Mouse (Mus musculus): ENCODE results near the gene Npas3. TPM values are rescaled to one million over a fixed set of nuclear protein-coding genes. Genes with fewer than 3 reads are reported as not detected.

The Npas3 gene
- polyA plus RNA-seq, 1 experiment from 2014 or later, result 1.1 TPM

GRCm38 (mm10) chr12:53865691-53866090 is 617.2 kb downstream of the Npas3 start:
- ATAC-seq (ENCODE audit: extremely low read depth, insufficient number of reproducible peaks, low FRiP score, low TSS enrichment), result no peak
- no peaks in the 10 kb centered on the region for H3K9me3 ChIP-seq
- WGBS, result 55% methylated on average over 2 of the region's 2 CpGs

GRCm38 (mm10) chr12:53869981-53870380 is 621.5 kb downstream of the Npas3 start:
- Histone ChIP-seq H3K4me3 (no peak overlapping the region), H3K27ac (replicated peaks) (no peak overlapping the region), H3K4me2 (no peak overlapping the region), H3K27me3 (replicated peaks) (no peaks in the 10 kb centered on the region), H3K9me3 (no peaks in the 10 kb centered on the region), H3K4me1 (no peaks in the 10 kb centered on the region), H3K9ac (no peak overlapping the region), H3K36me3 (no peaks in the 10 kb centered on the region)
- ATAC-seq (ENCODE audit: extremely low read depth, insufficient number of reproducible peaks, low FRiP score, low TSS enrichment), result no peak
- 71% methylated on average over 4 of the region's 4 CpGs for WGBS

More at GRCm38 (mm10) chr12:53865691-53866090, 617.2 kb downstream of the Npas3 start:
- Histone ChIP-seq H3K9ac (no peak overlapping the region), H3K27me3 (replicated peaks) (no peaks in the 10 kb centered on the region), H3K4me1 (peaks cover 6% of the 10 kb centered on the region; the same call in 1 of the 2 replicates), H3K36me3 (no peaks in the 10 kb centered on the region), H3K27ac (replicated peaks) (no peak overlapping the region), H3K4me3 (no peak overlapping the region), H3K4me2 (no peak overlapping the region)

- no peaks in the 10 kb centered on the region for H3K9me3 ChIP-seq
- H3K9ac ChIP-seq, result no peak overlapping the region
- H3K27ac ChIP-seq (replicated peaks), result no peak overlapping the region
- 63% methylated on average over 3 of the region's 3 CpGs for WGBS
- H3K27me3 ChIP-seq (replicated peaks), result no peaks in the 10 kb centered on the region
- H3K36me3 ChIP-seq, result no peaks in the 10 kb centered on the region
- ATAC-seq (ENCODE audit: extremely low read depth, insufficient number of reproducible peaks, low FRiP score, low TSS enrichment), result no peak
- H3K4me2 ChIP-seq, result no peak overlapping the region
- H3K4me3 ChIP-seq, result no peak overlapping the region
- H3K4me1 ChIP-seq, result no peaks in the 10 kb centered on the region
Measured at GRCm38 (mm10) chr12:53875226-53875625, 626.7 kb downstream of the Npas3 start.

GRCm38 (mm10) chr12:53876693-53877092 is 628.2 kb downstream of the Npas3 start:
- H3K27ac ChIP-seq (replicated peaks), result no peak overlapping the region
- no peak for ATAC-seq (ENCODE audit: extremely low read depth, insufficient number of reproducible peaks, low FRiP score, low TSS enrichment)
- 62% methylated on average over 5 of the region's 5 CpGs for WGBS
- no peak overlapping the region for H3K4me3 ChIP-seq
- no peak overlapping the region for H3K9ac ChIP-seq
- H3K4me2 ChIP-seq, result no peak overlapping the region
- no peaks in the 10 kb centered on the region for H3K27me3 ChIP-seq (replicated peaks)
- no peaks in the 10 kb centered on the region for H3K36me3 ChIP-seq
- H3K4me1 ChIP-seq, result no peaks in the 10 kb centered on the region
- H3K9me3 ChIP-seq, result no peaks in the 10 kb centered on the region

GRCm38 (mm10) chr12:53881684-53882083 is 633.2 kb downstream of the Npas3 start:
- no peaks in the 10 kb centered on the region for H3K36me3 ChIP-seq
- H3K27me3 ChIP-seq (replicated peaks), result no peaks in the 10 kb centered on the region
- no peak for ATAC-seq (ENCODE audit: extremely low read depth, insufficient number of reproducible peaks, low FRiP score, low TSS enrichment)
- H3K27ac ChIP-seq (replicated peaks), result no peak overlapping the region
- H3K9me3 ChIP-seq, result no peaks in the 10 kb centered on the region
- no peaks in the 10 kb centered on the region for H3K4me1 ChIP-seq
- H3K4me2 ChIP-seq, result no peak overlapping the region
- WGBS, result 92% methylated on average over 4 of the region's 4 CpGs
- no peak overlapping the region for H3K9ac ChIP-seq
- no peak overlapping the region for H3K4me3 ChIP-seq

GRCm38 (mm10) chr12:53882863-53883262 is 634.4 kb downstream of the Npas3 start:
- H3K36me3 ChIP-seq, result no peaks in the 10 kb centered on the region
- H3K4me1 ChIP-seq, result no peaks in the 10 kb centered on the region
- no peaks in the 10 kb centered on the region for H3K9me3 ChIP-seq
- 66% methylated on average over 8 of the region's 8 CpGs for WGBS
- H3K27ac ChIP-seq (replicated peaks), result no peak overlapping the region
- H3K27me3 ChIP-seq (replicated peaks), result no peaks in the 10 kb centered on the region
- no peak overlapping the region for H3K9ac ChIP-seq
- no peak for ATAC-seq (ENCODE audit: extremely low read depth, insufficient number of reproducible peaks, low FRiP score, low TSS enrichment)
- no peak overlapping the region for H3K4me2 ChIP-seq
- no peak overlapping the region for H3K4me3 ChIP-seq

- no peaks in the 10 kb centered on the region for H3K36me3 ChIP-seq
- no peak overlapping the region for H3K9ac ChIP-seq
- no peak overlapping the region for H3K4me3 ChIP-seq
- WGBS, result 59% methylated on average over 4 of the region's 4 CpGs
- no peaks in the 10 kb centered on the region for H3K27me3 ChIP-seq (replicated peaks)
- H3K4me2 ChIP-seq, result no peak overlapping the region
- H3K4me1 ChIP-seq, result no peaks in the 10 kb centered on the region
- ATAC-seq (ENCODE audit: extremely low read depth, insufficient number of reproducible peaks, low FRiP score, low TSS enrichment), result no peak
- no peak overlapping the region for H3K27ac ChIP-seq (replicated peaks)
- no peaks in the 10 kb centered on the region for H3K9me3 ChIP-seq
Measured at GRCm38 (mm10) chr12:53888624-53889023, 640.1 kb downstream of the Npas3 start.

- H3K9me3 ChIP-seq, result no peaks in the 10 kb centered on the region
- no peak for ATAC-seq (ENCODE audit: extremely low read depth, insufficient number of reproducible peaks, low FRiP score, low TSS enrichment)
- WGBS, result 70% methylated on average over 5 of the region's 5 CpGs
Measured at GRCm38 (mm10) chr12:53895909-53896308, 647.4 kb downstream of the Npas3 start.

GRCm38 (mm10) chr12:53908761-53909160 is 660.3 kb downstream of the Npas3 start:
- ATAC-seq (ENCODE audit: extremely low read depth, insufficient number of reproducible peaks, low FRiP score, low TSS enrichment), result no peak
- no peaks in the 10 kb centered on the region for H3K27me3 ChIP-seq (replicated peaks)
- 65% methylated on average over 8 of the region's 8 CpGs for WGBS
- H3K36me3 ChIP-seq, result no peaks in the 10 kb centered on the region
- no peak overlapping the region for H3K4me2 ChIP-seq
- no peak overlapping the region for H3K9ac ChIP-seq
- no peaks in the 10 kb centered on the region for H3K9me3 ChIP-seq
- no peak overlapping the region for H3K4me3 ChIP-seq
- H3K27ac ChIP-seq (replicated peaks), result no peak overlapping the region
- H3K4me1 ChIP-seq, result no peaks in the 10 kb centered on the region

More at GRCm38 (mm10) chr12:53895909-53896308, 647.4 kb downstream of the Npas3 start:
- H3K4me1 ChIP-seq, result no peaks in the 10 kb centered on the region
- no peak overlapping the region for H3K4me2 ChIP-seq
- H3K27ac ChIP-seq (replicated peaks), result no peak overlapping the region
- H3K27me3 ChIP-seq (replicated peaks), result no peaks in the 10 kb centered on the region
- H3K9ac ChIP-seq, result no peak overlapping the region
- H3K4me3 ChIP-seq, result no peak overlapping the region
- H3K36me3 ChIP-seq, result no peaks in the 10 kb centered on the region

- H3K36me3 ChIP-seq, result no peaks in the 10 kb centered on the region
- H3K9ac ChIP-seq, result no peak overlapping the region
- H3K27ac ChIP-seq (replicated peaks), result no peak overlapping the region
- ATAC-seq (ENCODE audit: extremely low read depth, insufficient number of reproducible peaks, low FRiP score, low TSS enrichment), result no peak
- WGBS, result 80% methylated on average over 2 of the region's 2 CpGs
- H3K27me3 ChIP-seq (replicated peaks), result no peaks in the 10 kb centered on the region
- no peaks in the 10 kb centered on the region for H3K4me1 ChIP-seq
- no peaks in the 10 kb centered on the region for H3K9me3 ChIP-seq
- no peak overlapping the region for H3K4me2 ChIP-seq
- H3K4me3 ChIP-seq, result no peak overlapping the region
Measured at GRCm38 (mm10) chr12:53910192-53910591, 661.7 kb downstream of the Npas3 start.

- Histone ChIP-seq H3K4me3 (no peak overlapping the region), H3K4me2 (no peak overlapping the region), H3K4me1 (peaks cover 15% of the 10 kb centered on the region), H3K9ac (no peak overlapping the region), H3K27ac (replicated peaks) (no peak overlapping the region), H3K36me3 (no peaks in the 10 kb centered on the region), H3K9me3 (no peaks in the 10 kb centered on the region), H3K27me3 (replicated peaks) (no peaks in the 10 kb centered on the region)
- no peak for ATAC-seq (ENCODE audit: extremely low read depth, insufficient number of reproducible peaks, low FRiP score, low TSS enrichment)
- 92% methylated on average over 7 of the region's 7 CpGs for WGBS
Measured at GRCm38 (mm10) chr12:53922153-53922552, 673.7 kb downstream of the Npas3 start.

GRCm38 (mm10) chr12:53948826-53949225 is 700.3 kb downstream of the Npas3 start:
- Histone ChIP-seq H3K27ac (replicated peaks) (no peak overlapping the region), H3K27me3 (replicated peaks) (no peaks in the 10 kb centered on the region), H3K4me1 (no peaks in the 10 kb centered on the region), H3K9ac (no peak overlapping the region), H3K4me2 (no peak overlapping the region), H3K36me3 (no peaks in the 10 kb centered on the region), H3K9me3 (no peaks in the 10 kb centered on the region), H3K4me3 (no peak overlapping the region)
- no peak for ATAC-seq (ENCODE audit: extremely low read depth, insufficient number of reproducible peaks, low FRiP score, low TSS enrichment)
- 85% methylated on average over 2 of the region's 2 CpGs for WGBS

Data from heart, embryonic 13.5 days (tissue).